Mouse (Mus musculus) right cerebral cortex, adult 18-20 months (tissue): ENCODE data around the gene Rtbdn.

Source experiments
- DNase-seq: peaks from one replicate; pipeline ENCODE4 v3.0.0; 2022; ENCODE audit warnings: mixed read lengths

The Rtbdn gene

DNA sequence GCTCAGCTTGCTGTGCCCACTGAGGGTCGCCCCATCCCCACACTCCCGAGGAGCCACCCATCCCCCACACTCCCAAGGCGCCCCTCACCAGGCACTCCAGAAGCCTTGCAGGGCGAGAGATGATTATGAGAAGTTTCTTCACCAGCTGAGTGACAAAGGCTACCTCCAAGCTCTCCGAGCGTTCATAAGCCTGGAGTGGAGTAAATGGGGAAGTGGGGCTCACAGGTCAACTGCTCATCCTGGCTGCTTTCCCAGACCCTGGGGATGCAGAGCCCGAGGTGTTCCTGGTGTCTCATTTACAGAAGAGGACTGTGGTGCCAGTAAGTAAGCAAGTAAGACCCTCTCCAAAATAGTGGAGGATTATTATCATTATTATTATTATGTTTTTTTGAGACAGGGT lies 21.2 kb upstream of the Rtbdn start:
- DNase-seq: no peak

DNA sequence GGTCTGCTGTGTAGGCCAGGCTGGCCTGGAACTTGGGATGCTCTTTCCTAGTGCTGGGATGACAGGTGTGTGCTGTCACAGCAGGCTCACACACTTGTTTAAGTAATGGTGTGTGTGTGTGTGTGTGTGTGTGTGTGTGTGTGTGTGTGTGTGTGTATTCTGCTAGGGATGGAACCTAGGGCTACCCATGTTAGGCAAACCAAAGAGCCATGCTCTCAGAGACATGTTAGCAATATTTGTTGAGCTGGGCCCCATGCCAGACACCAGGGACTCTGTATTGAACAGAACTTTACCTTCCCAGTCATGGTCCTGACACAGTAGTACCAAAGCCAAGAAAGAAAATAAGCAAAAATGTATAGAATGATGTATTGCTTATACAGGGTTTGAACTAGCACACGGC lies 19.3 kb upstream of the Rtbdn start:
- no peak for DNase-seq

DNA sequence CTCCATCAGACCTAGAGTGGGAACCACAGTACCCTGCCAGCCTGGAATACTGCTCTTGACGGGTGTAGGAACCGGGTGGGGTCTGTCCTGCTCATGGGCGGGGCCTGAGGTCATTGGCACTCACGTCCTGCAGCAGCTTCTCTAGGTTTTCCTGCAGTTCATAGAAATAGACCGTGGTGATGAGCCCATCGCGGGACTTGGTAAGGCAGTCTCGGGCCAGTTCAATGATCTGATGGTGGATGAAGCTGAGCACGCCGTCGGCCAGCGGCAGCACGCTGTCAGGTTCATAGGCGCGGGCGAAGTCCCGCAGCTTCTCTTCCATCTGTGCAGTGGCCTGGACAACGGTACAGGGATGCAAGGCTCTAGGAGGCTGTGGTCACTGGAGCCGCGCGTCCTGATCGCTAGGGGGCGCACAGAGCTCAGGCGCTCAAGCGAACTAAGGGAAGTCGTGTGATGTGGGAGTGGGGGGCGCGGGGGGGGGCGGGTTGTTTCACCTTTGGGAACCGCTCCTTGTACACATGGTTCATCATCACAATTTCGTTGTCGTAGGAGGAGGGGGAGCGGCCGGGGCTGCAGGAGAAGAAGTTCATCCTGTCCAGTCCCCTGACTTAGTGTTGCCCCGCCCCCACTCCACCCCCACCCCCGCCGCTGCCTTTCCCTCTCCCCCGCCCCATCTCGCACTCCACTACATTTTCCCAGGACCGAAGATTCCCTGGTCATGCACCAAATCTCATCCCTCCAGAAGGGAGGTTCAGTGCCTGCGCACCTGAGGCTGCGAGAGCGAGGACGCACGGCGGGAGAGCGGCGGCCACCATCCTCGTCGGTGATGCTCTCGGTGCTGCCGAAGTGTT lies 18.1 kb upstream of the Rtbdn start:
- peak; percentile 63 for DNase-seq

DNA sequence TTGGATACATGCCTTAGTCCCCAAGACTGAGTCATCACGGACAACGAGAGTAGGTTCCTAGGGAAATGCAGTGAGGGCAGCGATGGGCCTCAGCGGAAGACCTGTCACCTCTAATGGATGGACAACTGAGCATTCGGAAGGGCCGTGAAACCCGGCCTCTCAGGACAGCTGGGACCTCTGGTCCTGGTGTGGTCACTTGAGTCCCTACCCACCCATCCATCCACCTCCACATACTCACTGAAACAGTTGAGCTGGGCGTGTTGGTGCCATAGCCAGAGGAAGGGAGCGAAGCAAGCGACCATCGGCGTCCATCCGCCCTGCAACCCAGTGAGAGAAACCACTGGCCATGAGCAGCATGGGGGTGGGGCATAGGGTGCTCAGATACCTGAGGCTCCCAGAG lies 16.2 kb upstream of the Rtbdn start:
- DNase-seq: no peak

DNA sequence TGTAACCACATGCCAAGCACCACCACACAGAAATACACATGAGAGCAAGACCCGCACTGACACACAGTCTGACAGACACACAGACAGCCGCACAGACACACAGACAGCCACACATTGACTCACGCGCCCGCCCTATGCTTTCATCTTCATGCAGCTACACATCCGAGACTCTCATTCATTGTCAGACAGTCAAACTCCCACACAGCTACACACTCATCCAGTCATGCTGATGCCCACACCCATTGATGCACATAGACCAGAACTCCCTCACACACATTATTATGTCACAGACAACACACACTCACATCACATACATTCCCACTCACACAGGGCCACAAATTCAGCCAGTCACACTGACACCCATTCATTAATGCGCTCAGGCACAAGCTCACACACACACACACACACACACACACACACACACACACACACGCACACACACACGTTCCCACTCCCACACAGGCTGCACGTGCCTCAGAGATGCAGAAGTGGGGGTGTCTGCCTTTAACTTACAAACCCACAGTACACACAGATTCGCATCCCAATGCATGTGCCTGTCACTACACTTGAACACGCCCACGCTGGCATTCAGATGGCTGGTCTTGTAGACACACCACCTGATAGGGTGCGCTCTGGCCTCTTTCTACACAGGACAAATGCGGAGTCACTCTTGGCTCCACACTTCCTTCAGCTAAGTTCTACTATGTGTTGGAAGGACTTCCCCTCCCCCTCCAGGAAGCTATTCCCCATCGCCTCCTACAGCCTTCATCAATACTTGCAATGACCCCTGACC lies 12.8 kb upstream of the Rtbdn start:
- DNase-seq: peak; percentile 58

DNA sequence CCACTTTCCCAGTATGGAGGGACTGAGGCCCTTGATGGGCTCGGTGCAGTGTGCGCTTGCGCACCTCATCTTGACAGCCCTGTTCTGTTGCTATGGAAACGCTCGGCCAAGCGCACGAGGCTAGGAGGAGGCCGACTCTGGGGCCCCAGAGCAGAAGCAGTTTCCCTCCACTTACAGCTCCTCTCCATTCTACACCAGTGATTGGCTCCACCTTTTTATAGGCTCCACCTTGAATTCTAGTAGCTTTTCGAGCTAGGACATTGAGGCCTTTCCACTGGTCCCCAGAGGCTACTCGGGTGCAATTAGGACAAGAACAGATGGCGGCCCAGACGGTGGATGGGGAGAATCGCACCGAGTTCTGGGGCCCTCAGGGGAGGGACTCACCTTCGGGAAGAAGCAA lies 11.9 kb upstream of the Rtbdn start:
- peak; percentile 62 for DNase-seq

DNA sequence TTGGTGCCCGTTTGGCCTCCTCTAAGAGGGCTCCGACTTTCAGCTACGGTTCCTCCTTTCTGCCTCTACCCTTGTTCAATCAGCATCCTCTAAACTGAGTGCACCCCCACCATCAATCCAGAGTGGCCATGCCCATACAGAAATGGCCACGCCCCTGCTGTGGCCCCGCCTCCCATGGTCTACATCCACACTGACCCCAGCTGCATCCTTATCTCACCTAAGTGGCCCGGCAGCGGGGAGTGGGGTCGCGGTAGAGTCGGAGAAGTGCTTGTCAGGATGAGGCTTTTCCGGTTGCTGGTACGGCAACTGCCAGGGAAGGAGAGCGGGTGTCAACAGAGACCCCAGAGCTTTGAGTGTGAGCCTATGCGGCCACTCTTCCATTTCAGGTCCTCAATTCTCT lies 11.3 kb upstream of the Rtbdn start:
- no peak for DNase-seq

DNA sequence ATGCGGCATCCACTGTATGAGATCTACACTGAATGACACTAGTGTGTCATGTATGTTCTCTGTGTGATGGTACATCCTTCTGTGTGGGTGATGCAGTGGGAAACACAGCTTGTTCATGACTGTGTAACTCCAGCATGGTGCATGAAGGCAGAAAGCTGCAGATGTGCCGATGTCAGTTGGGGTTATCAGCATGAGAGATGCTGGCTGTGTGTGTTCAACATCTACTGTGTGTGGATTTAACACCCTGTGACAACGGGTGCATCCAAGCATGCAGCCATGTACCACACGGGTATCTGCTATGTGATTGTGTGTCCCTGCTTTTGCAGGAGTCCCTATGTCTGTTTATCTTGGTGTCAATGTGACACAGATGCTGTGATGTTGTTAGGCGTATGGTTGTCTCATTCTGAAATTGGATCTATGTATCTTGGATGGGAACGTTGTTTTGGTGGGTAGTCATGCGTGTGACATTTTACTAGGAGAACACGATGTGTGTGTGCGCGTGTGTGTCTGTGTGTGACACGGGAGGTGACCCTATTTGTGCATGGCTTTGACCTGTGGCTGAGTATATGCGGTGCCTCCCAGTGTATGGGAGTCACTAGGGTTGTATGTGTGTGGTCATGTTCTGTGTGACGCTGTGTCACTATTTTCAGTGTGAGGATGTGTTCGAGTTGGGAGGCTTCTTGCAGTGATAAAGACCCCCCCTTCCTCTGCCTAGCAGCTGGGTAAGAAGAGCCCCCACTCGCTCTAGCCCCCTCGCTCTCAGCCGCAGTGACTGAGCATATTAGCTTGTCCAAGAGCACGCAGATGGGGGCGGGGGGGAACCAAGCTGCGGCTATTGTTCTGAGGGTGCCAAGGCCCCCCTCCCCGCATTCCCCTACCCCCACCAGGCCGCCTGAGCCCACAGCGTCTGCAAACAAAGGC lies 10.5 kb upstream of the Rtbdn start:
- no peak for DNase-seq

DNA sequence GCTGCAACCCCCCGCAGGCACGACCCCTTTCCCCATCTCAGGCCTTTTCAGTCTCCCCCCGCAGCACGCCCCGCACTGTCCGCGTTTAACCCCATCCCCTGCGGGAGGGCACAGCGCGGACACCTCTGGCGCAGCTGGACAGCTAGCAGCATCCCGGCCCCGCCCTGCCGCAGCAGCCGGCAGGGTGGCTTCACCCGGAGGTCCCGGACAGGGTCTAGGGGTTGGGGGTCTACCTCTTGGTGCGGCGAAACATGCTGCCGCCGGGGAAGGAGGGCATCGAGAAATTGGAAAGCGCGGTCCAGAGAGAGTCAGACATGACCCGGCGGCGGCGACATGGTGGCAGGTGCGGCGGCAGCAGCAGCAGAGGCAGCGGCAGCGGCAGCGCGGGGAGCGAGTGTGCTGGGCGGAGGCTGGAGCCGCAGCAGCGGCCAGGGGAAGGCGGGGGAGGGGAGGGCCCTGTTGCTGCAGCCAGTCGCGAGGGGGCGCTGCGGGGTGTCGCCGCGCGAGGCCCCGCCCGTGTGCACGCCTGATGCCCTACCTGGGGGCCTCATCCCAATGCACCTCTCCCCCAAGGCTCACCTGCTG lies 9.7 kb upstream of the Rtbdn start, which contains the start of gene Mast1:
Mast1 (minus strand) TSS at position 398 of the 585 bp plus-strand sequence.
- DNase-seq: peak; percentile 81

DNA sequence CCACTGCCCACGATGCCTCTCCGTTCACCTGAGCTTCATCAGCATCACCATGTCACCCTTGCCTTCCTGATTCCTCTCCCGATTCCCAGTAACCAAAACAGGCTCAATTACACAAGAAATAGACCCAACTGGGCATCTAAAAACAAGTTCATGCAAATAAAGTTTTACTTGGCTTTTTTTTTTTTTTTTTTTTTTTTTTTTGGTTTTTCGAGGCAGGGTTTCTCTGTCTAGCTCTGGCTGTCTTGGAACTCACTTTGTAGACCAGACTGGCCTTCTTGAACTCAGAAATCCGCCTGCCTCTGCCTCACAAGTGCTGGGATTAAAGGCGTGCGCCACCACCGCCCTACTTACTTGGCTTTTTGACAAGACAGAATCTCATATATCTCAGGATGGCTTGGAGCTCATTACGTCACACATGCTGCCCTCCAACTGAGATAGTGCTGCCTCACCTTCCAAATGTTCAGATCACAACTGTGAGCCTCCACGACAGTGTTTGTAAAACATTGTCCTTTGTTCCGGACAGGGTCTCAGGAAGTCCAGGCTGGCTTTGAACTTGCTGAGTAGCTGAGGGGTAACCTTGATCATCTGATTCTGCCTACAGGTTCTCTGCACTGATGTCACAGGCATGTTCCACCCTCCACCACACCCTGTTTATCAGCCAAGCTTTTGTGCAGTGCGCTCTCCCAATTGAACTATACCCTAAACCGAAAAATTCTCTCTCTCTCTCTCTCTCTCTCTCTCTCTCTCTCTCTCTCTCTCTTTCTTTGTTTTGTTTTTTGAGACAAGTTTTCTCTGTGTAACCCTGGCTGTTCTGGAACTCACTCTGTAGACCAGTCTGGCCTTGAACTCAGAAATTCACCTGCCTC lies 8.9 kb upstream of the Rtbdn start:
- DNase-seq: no peak

DNA sequence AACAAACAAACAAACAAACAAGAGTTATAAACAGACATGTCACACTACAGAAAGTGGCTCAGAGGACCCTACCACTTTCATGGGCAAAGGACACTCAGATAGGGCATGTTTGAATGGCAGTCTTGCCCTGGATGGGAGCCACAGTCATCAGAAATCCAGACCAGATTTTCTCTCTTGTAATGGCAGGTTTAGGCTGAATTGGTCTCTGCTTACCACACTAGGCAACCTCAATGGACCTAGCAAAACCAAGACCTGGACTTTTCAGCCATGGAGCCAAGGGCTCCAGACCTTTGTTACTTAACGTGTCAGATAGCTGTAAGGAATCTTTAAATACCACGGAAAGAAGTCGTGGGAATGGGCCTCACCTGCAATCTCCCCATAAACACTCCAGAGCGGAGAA lies 3.1 kb upstream of the Rtbdn start:
- DNase-seq: no peak

DNA sequence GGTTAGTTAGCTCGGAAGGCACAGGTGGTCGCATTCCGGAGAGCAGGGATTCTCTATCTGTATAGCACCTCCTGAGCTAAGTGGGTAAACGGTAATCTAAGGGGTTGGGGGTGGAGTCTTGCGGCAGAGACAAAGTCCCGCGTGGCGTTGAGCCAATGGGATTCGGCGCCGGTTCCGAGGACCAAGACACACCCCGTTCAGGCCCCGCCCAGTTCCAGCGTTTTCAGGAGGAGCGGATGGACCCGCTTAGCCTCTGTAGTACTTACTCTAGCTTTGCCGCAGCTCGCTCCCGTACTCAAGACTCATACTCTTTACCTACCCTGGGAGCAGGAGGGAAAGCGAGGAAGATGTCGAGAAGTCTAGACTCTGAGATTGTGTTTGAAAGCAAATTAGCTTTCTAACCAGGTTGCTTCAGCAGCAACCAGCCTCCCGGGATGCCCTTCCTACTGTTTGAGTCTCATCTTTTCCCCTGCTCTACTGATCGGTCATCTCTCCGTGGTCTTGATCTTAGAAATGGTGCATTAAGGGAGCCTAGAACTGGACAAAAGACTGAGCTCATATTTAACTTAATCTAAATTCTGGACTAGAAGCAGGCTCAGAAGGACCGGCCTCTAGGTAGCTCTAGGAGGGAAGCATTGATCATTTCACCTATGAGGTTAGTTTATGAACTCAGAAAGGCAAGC lies 2.2 kb upstream of the Rtbdn start:
- DNase-seq: peak; percentile 84

DNA sequence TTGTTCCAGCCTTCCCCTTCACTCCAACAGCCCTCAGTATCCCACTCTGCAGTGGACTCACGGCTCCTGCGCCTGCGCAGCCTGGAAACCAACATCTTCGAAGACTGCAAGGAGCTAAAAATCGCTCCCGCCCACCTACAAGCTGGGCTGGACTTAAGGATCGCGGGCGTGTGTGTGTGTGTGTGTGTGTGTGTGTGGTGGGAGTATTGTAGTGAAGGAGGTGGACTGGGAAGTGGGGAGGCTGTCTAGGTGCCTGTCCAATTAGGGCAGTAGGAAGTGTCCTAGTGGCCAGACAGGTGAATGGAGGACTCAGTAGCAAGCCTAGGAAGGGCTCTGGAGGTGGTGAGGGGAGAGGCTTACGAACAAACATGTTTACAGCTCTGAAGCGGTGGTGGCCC lies 1.6 kb upstream of the Rtbdn start:
- DNase-seq: peak; percentile 89

DNA sequence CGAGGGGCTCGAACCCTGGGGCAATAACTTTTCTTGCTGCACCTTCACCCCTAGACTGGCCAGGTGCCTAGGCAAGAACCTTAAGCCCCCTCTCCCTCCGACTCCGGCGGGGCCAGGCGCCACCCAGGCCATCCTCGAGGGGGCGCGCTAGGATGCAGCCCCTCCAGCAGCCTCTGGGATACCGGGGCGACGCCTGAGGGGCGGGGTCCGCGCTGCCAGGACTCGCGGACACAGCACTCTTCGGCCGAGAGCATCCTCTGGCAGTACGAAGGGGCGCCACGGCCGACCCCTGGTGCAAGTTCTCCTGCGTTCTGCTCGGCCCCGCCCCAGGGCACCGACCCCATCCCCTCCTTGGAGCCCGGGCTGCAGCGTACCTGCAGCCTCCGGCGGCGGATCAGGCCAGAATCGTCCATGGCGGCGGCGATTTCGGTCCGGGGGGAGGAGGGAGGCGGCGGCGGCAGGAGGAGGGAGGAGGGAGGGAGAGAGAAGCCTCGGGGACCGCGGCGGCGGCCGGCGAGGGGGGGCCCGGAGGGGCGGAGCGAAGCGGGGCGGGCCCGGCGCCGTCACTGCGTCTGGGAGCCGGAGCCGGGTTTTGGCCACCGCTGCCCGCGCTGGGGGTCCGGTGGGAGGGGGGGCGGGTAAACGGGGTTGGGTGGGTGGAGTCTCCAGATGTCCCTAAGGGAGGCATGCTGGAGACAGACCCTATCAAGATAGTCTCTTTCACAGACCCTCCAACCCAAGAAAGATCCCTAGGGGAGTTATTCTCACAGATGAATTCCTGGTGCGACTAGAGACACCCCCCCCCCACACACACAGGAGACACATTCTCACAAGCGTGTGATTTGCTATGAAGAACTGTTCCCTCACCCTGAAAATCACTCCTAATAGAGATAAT lies 911 bp upstream of the Rtbdn start:
- peak; percentile 45 for DNase-seq

DNA sequence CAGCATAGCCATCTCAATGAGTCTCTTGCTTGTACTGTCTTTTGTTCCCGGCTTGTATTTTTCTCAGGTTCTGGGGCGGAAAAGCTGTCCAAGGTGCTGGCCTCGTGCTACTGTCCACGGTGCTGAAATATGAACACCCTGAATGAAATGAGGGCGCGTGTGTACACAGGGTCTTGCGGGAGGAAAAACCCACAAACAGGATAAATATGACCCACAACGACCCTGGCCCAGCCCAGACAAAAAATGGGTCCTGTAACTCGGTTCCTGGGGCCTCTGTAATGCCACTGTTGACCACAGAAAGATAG lies 402 bp downstream of the Rtbdn start:
- DNase-seq: no peak

DNA sequence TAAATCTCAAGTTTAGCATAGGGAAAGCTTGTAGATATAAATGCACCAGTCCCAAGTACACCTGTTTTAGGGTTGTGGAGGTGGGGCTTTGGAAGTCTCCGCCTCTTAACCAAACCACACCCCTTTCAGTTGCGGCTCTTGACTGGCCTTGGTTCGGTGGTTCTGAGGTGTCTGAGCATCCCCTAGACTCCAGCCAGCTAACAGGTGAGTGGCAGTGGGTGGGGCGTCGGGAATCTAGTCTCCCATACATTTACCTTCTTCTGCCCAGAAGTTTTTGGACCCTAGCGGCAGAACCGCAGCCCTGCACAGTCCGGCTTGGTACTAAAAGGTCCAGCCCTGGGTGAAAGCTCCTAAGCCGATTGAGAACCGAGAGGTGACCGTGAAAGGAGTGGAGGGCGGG lies 3.0 kb downstream of the Rtbdn start:
- DNase-seq: no peak

DNA sequence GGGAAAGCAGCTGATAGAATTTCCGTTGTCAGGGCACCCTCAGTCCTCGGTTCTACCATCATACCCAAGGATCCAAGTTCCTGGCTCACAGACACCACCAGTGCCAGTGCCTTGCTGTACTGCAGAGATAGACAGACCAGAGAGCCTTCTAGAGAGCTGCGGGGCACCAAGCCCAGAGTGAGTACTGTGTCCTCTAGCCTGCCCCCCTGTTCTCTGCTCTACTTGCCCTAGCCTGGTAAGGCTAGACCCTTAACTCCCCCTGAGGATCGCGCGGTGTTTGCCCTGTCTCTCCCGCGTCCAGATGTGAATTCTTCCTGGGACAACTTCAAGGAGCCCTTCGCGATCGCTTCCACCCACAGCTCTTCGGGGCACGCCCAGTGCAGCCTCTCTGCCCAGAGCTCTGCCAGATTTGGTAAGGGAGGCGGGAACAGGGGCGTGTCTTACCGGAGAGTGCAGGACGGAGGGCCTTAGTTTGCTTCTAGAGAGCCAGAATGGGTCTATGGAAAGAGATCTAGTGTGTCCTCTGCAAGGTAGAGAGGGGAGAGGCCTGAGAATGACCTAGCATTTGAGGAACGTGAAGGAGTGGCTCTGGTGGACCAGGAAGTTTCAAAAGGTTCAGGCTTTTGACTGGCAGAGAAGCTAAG lies 5.9 kb downstream of the Rtbdn start:
- DNase-seq: no peak

DNA sequence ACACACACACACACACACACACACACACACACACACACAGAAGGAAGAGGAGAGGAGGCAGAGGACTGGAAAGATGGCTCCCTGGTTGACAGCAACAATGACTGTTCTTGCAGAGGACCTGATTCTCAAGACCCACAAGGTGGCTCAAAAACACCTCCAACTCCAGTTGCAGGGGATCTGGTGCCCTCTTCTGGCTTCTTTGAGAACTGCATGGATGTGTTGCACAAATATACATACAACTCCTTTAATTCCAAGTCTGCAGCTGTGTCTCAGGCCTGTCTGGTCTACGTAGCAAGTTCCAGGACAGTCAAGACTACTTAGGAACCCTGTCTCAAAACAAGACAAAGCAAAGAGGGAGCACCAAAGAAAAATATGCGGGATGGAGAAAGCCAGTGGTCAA lies 10.0 kb downstream of the Rtbdn start:
- DNase-seq: peak; percentile 71

DNA sequence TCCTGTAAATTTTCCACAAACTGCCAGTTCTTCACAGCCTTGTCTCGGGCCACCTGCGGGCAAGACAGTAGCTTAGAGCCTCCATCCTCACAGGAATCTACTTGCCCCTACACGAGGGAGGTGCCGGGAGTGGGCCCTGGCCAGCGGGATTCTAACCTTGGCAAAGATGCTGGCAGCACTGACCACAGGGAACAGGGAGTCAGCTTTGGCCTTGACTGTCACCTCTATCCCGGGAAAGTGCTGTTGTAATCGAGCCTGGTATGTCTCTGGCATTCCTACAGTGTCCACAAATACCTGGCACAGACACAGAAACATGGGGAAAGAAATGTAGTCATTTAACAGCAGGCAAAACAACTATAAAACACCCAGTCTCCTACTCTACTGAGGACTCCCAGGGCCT lies 13.0 kb downstream of the Rtbdn start:
- no peak for DNase-seq

DNA sequence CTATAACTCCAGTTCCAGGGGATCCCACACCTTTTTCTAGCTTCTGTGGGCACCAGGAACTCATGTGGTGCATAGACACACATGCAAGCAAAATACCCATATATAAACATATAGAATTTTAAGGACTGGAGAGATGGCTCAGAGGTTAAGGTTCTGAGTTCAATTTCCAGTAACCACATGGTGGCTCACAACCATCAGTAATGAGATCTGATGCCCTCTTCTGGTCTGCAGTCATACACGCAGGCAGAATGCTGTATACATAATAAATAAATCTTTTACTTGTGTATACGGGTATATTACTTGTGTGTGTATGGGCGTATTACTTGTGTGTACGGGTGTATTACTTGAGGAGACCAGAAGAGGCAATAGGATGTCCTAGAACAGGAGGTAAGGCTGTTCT lies 17.2 kb downstream of the Rtbdn start:
- DNase-seq: no peak
